Mouse (Mus musculus) kidney, postnatal 25 days (tissue): ENCODE measurements around the gene Lrmda.

Source experiments
- DNase-seq, 2 experiments: peaks; one replicate each; pipeline ENCODE4 v3.0.0; 2021; ENCODE audit warnings: mixed read lengths in 2 of 2

The Lrmda gene

DNA sequence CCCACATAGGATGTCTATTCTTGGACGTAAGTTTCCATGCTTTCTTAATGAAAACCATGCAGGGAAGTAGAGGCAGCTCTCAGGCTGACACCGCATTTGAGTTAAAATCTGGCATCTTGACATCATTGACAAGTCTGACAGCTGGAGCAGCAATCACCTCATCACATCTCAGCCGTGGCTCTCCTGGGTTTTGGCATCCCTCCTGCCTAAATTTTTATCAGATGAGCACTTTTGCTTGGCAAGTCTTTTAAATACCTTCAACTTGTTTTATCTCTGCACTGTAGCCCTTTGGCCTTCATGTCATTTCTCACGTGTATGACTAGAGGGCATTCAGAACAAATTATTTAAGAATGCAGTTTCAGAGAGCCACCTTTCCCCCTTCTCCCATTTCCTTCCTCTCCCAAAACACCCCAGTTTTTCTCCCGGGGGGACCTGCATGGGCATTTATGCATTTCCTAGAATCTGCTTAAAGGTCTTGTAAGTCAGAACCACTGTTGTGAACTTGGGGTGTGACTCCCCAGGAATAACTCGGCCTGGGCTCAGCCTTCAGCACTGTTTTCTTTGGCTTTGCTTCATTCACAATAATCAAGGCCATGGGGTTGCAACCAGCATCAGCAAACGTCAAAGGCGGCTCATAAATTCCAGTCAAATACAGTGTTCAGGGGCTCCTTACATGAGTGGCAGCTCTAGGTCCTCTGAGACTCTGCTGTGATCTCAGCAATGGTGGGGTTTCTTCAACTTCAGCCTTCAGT lies 975.8 kb downstream of the Lrmda start:
- peak; percentile 4 to 30 for DNase-seq

DNA sequence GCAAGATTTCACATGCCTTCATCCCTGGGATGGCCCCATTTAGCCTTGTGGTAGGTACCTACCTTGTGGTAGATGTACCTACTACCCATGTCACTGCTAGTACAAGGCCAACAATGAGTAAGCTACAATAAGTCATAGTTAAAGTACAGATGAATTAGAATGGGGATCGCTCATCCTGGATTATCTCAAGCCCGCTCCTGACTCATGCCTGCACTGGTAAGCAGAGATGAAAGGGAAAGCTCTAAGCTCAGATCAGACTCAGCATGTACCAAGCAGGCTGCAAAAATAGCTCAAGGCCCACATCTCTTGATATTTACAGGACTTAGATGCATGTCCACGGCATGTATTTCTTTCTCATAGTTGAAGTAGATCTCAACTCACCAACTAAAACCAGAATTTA lies 979.4 kb downstream of the Lrmda start:
- DNase-seq: no peak

DNA sequence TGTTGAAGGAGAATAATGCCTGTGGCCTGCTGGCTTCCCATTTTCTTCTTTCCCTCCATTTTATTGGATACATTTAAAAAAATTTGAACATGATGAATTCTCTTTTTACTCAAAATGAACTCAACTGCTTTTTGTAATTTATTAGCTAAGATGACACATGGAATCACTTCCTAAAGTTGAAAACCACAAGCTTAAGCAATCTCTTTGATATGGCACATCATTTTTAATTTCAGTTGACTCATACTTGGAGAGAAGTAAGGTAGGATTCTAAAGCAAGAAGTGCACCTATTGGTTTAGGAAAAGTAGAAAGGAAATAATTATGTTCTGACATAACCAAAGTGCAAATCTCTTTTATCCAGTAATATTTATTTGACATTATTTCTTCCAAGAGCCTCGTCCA lies 992.5 kb downstream of the Lrmda start:
- no peak for DNase-seq

GRCm38 (mm10) chr14:23014747-23015286 lies 995.3 kb downstream of the Lrmda start:
- DNase-seq: peak; percentile 45

- DNase-seq: no peak
Observed at GRCm38 (mm10) chr14:23015321-23016067, 996.0 kb downstream of the Lrmda start.

DNA sequence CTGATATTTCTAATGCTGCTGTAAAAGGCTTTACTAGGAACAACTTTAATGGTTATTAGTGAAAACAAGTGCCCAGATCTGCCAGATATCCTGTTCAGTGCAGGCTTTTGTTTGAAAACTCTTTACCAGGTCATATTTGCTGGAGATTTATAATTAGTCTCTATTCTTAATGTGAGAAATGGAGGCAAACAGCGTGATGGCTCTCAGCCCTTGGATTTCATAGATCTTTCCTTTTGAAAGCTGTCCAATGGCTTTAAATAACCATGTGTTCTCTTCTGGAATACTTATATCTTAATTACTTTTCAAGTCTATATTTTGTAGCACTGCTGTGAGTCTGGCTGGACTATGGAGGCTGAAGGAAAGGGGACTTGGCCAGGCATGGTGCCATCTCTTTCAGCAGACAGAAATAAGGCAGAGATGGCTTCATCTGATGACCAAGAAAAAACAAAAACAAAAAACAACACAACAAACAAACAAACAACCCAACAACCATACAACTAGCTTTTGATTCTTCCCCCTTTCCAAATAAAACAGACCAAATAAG lies 996.6 kb downstream of the Lrmda start:
- no peak for DNase-seq

GRCm38 (mm10) chr14:23041002-23041401 lies 1021.5 kb downstream of the Lrmda start:
- DNase-seq: no peak

GRCm38 (mm10) chr14:23045322-23045721 lies 1025.8 kb downstream of the Lrmda start:
- DNase-seq: no peak

GRCm38 (mm10) chr14:23046330-23046729 lies 1026.8 kb downstream of the Lrmda start:
- peak; percentile 58 to 92 for DNase-seq

DNA sequence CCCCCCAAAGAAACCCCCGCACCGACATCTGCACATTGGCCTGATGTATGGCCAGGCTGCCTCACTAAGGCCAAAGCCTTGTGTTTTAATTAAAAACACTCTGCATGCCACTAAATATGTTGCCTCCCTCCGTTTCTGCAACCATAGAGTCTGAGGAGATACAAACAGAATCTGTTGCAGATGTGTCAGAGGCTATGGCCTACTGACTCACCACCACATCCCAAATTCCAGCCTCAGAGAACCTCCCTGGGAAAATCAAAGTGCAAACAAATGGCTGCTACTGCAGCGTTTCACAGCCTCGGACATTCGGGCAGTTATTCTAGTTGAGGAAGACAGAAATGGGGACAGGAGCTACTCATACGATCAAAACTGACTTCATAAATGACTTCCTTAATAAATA lies 1031.9 kb downstream of the Lrmda start:
- DNase-seq: no peak

DNA sequence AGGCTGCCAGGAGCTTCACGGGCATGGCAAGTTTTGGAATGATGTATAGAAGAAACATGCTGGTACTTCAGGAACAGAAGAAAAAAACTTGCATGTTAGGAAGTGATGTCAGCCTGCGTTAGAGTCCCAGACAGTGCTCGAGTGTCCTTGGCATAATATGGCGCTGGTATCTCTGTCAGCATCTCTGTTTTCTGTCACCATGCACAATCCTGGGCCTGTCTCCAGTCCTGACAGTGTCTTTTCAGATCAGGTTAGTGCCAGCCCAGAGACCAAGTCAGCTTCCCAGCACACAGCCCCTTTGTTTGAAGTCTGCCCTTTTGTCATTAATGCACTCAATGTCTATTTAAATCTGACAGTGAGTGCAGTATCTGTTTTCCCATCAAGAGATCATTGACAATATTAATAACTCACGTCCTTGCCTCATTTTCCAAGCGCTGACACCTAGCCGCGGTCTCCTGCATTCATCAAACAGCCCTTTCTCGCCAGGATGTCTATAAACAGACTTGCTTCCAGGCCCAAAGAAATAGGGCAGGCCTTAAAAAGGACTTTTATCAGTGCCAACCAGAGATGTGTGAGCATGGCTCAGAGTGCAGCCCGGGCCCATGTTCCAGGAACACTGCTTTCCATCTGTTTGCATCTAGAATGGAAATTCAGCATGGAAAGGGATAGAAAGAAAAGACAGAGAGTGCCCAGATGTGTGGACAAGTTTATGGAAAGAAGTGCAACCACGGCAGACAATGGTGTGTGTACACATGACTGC lies 1033.5 kb downstream of the Lrmda start:
- no peak for DNase-seq

DNA sequence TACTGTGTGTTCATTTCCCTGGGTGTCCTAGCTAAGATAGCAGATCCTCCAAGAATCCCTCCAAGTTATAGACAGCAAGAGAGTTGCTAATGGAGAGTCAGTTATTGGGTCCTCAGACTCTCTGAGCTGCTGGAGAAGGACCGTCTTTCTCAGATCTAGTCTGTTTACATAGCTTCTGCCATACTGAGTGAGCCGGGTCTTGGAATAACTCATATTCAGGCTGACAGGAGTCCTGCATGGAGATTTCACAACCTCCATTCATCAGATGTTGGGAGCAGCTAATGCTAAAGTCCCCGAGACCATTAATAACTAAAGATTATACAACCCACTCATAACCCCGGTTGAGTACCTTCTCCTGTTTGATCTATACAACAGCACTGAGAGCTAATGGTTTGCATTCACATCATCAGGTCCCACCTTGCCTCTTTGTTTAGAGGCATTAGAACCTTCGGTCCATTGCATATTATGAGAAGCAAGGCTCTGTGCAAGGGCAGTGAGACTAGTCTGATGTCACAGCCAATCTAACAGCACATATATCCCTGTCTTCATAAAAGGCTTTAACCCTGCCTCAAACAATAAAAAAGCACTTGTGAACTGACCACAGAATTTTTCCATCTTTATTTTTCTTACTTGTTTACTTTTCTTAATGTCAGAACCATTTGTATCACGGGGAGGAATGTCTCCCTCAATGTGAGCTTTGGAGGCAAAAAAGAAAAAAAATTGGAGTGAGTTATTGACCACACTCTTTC lies 1037.9 kb downstream of the Lrmda start:
- no peak for DNase-seq

DNA sequence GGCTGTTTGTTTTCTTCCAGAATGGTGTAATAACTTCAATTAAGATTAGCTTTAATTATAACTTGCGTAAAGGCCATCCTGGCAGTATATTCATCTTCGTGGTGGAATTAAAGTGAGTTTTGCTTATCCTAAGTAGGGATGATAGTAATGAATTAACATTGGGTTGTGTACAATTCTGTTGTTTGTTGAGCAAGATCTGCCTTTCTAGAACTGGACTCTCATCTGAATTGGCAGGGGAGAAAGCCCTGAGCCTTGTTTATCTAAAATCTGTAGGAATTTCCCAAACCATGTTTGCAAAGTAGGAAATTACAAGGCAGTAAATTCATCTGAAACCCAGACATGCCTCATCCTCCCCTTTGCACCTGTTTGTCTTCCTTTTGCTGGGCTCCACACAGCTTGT lies 1038.5 kb downstream of the Lrmda start:
- DNase-seq: no peak

DNA sequence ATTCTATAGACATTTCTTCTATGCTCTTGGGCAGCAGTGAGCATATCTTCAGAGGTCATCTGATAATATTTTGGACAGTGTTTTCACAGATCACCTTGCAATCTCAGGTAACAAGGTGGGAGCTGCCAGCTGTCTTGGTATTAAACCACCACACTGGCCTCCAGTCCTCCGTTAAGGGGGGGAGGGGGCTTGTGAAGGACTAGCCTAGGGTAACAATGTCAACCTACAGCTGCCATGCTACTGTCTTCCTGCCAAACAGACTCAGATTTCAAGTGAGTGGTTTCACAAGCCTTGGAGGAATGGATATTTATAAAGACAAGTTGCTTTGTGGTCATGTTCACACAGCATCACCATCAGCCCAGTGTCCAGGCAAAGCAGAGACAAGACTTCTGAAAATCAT lies 1059.2 kb downstream of the Lrmda start:
- peak in 1 of 2 experiments; percentile 22 for DNase-seq

GRCm38 (mm10) chr14:23084241-23084773 lies 1064.8 kb downstream of the Lrmda start:
- DNase-seq: no peak

- DNase-seq: peak in 1 of 2 experiments; percentile 50
Observed at GRCm38 (mm10) chr14:23084797-23085196, 1065.3 kb downstream of the Lrmda start.

GRCm38 (mm10) chr14:23093306-23093705 lies 1073.8 kb downstream of the Lrmda start:
- no peak for DNase-seq

GRCm38 (mm10) chr14:23094546-23095157 lies 1075.1 kb downstream of the Lrmda start:
- no peak for DNase-seq

GRCm38 (mm10) chr14:23095158-23096016 lies 1075.9 kb downstream of the Lrmda start:
- DNase-seq: peak; percentile 27 to 43

- DNase-seq: no peak
Observed at GRCm38 (mm10) chr14:23096017-23096336, 1076.5 kb downstream of the Lrmda start.

DNA sequence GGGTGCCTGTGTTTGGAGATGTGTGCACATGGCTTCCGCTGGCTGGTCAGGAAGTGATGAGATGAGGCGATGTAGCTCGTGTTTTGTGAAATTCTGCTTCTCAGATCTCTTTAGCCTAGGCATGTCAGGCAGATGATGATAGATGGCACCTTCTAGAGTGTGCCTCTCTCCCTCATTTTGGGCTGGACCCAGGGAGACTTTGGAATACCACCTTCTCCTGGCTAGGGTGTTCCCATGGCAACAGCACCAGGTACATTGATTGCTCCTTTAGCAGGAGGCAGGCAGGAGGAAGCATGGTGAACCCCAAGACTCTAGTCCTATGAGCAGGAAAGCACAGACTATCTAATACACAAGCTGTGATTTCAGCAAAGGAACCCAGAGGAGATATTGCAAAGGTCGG lies 1076.9 kb downstream of the Lrmda start:
- no peak for DNase-seq
